Mouse (Mus musculus) kidney, adult 18-20 months (tissue): ENCODE results near the gene Abhd17a.
A peak's percentile ranks its signal among the peaks of the same experiment; 100 is the strongest.
"Not testable (repeated sequence)": the region's sequence is repeated elsewhere in the genome, so short reads cannot be mapped to it uniquely, and the experiment has no call there.

Experiments used
- DNase-seq: peaks from one replicate; pipeline ENCODE4 v3.0.0; 2021

Gene Abhd17a

GRCm38 (mm10) chr10:80606737-80607350, 16.7 kb upstream of the Abhd17a start:
- DNase-seq, result no peak

DNA sequence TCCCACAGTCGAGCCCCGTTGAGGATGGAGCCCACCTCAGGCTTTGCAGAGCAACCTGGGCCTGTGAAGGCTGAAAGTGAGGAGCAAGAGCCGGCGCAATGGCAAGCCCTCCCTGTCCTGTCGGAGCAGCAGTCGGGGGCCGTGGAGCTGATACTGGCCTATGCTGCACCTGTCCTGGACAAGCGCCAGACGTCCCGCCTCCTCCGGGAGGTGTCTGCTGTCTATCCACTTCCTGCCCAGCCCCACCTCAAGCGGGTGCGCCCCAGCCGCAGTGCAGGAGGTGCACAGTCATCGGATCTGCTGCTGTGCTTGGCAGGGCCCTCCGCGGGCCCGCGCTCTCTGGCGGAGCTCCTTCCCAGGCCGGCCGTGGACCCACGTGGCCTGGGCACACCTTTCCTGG, 16.2 kb upstream of the Abhd17a start:
- no peak for DNase-seq

- not testable (repeated sequence) for DNase-seq
Measured at GRCm38 (mm10) chr10:80605721-80606120, 15.6 kb upstream of the Abhd17a start, which contains the start of gene Gm49322. Gene Gm49322, plus strand, starts transcription at chr10:80606021.

DNA sequence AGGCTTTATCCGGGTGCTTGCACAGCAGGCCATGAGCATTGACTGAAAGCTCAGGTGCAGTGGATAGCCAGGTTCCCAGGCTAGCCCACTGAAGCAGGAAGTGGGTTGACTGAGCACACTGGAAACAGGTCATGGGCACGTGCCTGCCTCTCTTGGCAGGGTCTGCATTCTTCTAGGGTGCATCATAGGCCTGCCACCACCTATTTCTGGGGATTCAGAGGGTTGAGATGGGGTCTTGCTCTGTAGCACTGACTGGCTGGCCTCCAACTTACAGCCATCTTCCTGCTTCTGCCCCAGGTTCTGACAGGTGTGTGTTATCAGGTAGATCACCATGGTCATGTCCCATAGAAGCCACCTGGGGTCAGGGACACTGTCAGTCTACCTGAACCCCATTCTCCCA, 14.8 kb upstream of the Abhd17a start:
- no peak for DNase-seq

DNA sequence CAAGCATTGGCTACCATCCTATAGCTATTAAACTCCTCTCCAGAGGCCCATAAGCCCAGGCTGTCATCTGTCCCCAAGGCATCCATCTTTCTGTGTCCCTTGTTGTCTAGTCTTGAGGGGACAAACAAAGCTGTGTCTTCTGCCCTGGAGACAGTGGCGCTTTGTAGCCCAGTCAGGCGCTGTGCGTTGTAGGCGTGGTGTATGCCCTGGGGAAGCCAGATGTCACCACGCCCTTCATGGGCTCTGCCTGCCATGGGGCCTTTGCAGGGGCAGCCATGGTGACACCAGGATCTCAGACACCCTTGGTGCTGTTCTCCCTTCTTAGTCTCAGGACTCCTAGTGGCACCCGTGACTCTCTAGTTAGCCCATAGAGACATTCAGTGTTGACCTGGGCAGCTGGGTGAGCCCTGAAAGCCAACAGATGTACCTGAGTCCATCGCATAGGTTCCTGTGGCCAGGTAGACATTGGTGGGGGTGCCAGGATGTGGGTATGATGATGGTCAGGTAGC, 13.9 kb upstream of the Abhd17a start:
- no peak for DNase-seq

DNA sequence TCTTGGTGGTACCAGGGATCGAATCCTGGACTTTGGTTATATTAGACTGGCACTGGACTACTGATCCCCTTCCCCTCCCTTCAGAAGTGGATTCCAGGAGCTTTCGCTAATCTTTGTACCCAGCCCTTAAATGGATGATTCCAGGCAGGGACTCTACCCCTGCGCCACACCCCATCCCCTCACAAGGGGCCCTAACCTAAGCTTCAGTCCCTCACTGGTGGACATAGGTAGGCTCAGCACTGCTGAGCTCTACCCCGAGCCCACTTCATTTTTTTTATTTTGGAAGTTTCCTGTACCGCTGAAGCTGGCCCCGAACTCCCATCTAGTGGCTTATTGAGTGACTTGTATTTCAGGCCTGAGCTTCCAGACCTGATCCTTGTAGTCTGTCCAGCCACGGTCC, 13.2 kb upstream of the Abhd17a start:
- no peak for DNase-seq

GRCm38 (mm10) chr10:80602698-80603325, 12.7 kb upstream of the Abhd17a start, which contains the start of the genes Scamp4 and Adat3:
Gene Scamp4, plus strand, starts transcription at chr10:80602872.
Gene Adat3, plus strand, starts transcription at chr10:80602880.
- DNase-seq, result peak; percentile 98

GRCm38 (mm10) chr10:80596318-80596717, 6.2 kb upstream of the Abhd17a start:
- DNase-seq, result no peak

DNA sequence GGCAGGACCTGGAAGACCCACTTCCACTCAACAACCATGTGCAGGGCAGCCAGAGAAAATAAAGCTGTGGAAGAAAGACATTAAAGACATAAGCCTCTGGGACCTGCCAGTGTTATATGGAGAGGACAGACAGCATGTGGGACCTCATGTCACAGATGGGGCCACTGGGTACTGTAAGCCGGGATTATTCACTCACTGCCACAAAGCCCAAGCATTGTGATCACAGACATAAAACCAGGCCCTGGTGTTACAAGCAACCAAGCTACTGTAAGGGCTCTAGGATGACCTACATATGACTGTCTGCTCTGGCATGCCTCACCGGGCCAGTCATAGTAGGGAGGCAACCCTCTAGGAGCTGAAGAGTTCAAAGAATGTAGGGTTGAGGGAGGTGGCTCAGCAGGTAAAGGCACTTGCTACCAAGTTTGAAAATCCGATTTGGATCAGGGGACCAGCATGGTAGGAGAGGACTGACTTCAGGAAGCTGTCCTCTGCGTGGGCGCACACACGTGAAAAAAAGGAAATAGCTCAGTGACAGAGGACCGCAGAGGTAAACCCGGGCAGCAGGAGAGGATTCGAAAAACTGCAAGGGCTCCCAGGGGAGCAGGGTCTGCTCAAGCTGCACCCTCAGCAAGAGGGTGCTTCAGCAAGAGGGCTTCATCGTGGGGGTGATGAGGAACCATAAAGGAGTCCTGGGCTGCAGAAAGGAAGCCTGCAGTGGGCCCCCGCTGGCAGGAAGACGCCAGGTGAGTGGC, 838 bp downstream of the Abhd17a start:
- DNase-seq, result no peak

- peak; percentile 45 for DNase-seq
Measured at GRCm38 (mm10) chr10:80587305-80587657, 2.9 kb downstream of the Abhd17a start.

DNA sequence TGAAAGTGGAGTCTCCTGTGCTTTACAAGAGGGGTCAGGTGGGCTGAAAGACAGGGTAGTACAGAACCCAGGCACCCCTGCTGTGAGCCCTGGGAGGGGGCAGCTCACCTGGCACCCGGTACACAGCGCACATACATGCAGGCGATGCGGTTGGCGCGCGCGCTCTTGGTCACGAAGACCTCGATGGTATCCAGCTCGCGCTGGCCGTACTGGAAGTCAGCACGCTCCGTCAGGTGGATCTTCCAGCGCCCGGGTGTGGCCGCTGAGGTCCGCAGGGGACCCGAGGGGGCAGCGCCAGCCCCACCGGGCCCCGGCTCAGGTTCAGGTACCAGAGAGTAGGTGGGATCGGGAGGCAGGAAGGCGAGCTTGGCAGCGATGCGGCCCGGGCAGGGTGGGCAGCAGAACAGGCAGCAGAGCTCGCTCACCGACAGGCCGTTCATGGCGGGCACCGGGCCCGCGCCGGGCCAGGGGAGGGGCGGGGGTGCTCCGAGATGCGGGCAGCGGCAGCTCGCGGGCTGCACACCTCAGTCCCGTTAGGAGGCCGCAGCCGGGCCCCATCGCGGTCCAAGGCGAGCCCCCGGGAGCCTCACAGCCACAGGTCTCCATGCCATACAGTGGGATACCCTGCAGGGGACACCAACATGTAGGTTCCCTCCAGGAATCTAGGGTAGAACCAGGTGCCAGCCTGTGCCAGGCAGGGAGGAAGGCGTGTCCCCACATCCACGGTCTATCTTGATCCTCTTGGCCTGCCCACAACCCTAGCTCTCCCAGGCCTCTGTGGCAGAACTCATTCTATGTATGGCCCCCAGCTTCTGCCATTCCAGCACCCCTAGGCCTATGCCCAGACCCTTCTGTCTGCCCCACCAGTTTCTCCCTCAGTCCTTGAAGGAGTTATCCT, 3.5 kb downstream of the Abhd17a start:
- DNase-seq, result no peak

DNA sequence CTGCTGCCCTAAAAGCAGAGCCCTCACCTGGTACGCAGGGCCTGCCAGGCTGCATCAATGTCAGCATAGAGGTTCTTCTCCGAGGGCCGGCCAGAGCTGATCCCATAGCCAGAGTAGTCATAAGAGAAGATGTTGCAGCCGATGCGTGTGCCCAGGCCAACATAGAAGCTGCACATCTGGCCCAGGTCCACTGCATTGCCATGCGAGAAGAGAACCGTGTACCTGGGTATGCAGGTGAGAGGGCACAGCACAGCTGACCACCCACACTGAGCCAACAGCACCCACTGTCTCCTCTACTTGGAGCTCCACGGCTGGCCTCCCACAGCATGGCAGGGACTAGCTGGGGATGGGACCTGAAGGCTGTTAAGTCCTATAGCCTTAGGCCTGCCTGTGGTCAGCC, 4.6 kb downstream of the Abhd17a start:
- no peak for DNase-seq

DNA sequence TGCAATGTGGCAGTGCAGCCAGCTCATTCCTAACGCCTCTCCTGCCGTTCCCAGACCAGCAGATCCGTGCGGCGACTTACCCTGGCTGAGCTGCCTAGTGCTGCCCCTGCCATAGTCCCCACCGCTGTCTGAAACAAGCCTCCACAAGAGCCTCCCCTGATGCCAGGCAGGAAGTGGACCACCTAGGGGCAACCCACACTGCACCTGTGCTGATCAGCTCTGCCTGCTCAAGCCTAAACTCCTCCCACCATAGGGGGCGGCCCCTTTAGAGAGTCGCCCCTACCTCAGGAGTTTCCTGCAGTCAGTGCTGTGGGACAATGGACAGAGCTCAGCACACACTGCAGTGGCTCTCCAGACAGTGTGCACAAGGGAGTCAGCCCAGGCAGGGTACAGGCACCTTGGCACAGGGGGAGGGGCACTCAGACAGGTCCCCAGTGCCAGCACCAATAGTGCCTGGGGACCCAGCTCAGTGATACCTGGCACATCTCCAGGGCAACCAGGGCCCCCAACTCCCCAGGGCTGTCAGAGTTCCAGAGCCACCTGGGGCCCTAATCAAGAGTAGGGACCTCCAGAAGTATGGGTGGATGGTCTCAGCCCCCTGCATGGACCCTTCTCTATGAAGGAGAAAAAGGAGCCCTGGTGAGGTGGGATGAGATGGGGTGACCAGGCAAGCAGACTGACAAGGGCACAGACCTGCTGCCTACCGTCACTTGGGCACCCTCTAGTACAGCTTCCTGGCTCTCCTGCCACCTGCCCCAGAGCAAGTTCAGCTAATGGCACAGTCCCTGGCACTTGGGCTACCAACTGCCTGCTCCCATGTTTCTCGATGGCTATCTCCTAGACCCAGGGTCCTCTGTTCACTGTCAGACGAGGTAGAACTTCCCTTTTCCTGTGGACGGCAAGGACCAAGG, 5.2 kb downstream of the Abhd17a start:
- no peak for DNase-seq

DNA sequence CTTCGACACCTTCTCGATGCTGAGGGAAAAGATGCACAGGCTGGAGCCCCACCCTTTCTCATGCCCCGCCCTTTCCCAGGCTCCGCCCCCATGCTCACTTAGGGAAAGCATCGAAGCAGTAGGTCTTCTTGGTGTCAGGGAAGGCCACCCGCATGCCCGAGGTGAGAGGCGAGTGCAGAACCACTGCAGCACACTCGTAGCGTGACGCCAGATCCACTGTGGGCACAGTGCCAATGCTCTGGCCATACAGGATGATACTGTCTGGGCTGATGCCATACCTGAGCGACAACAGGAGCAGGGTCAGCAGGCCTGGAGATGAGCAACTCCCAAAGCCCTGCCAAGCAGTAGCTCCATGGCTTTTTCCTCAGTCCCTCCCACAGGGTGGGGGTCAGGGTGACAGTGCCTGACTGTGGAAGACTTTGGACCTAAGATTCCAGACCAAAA, 6.1 kb downstream of the Abhd17a start:
- peak; percentile 72 for DNase-seq

DNA sequence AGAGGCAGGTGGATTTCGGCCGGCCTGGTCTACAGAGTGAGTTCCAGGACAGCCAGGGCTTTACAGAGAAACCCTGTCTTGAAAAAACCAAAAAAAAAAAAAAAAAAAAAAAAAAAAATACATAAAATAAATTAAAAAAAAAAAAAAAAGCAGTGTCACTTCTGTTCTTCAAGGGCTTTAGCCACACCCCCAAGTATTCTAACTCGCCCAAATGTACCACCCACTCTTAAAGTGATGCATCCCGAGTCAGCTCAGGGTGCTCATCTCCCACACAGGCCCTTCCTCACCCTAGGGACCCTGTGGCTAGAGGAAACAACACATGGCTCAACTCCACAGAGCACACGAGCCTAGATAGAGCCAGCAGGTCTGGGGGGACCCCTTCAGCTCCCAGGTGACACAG, 7.1 kb downstream of the Abhd17a start:
- no peak for DNase-seq

DNA sequence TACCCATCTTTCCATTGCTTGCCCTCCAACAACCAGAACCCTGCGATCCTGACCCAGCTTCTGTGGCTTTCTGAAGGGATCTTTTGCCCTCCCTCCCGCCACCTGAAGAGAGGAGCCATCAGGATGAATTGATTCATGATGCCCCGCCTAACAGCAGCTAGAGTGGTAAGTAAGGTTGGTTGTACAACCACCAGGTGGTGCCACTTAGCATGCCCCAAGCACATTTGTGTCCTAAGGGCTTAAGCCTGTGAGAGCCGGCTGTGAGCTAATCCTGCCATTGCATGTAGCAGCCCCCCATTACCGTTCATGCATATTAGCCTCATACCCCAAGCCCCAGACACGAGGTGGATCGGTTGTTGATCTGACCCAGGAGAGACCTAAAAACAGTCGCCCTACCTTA, 11.2 kb downstream of the Abhd17a start:
- peak; percentile 68 for DNase-seq

DNA sequence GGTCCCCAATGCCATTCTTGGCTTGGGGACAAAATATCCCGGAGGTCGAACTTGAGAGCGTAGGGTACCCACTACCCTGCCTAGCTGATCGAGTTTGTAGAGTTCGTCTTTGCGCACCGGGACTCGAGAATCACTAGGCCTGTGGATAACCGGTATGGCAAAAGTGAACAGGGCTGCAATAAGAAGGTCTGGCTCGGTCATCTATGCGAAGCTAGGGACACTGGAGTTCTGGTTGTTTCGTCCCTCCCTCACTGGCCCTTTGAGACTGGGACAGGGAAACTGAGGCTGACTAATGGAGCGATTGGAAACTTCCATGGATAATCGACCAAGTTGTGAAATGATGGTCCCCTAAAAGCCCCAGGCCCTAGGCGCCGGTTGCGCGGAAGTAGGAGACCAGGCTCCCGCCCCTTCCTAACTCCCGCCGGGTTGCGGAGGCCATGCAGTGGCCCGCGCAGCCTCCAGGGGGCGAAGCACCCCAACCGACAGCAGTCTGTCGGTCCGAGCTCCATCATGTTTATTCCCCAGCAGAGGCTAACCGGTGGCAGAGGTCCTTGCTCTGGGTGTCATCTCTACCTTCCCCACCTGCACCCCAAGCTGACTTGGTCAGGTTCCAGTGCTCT, 11.9 kb downstream of the Abhd17a start:
- DNase-seq, result peak; percentile 86

GRCm38 (mm10) chr10:80577195-80578130, 12.7 kb downstream of the Abhd17a start, which contains the start of gene Klf16:
Gene Klf16, minus strand, starts transcription at chr10:80577321.
- DNase-seq, result peak; percentile 99

GRCm38 (mm10) chr10:80576351-80577194, 13.6 kb downstream of the Abhd17a start:
- DNase-seq, result peak; percentile 66
